Mouse (Mus musculus): ENCODE data around the gene Gtf2ird2. TPM values are rescaled to one million over a fixed set of nuclear protein-coding genes. Genes with fewer than 3 reads are reported as not detected.
A peak's percentile ranks its signal among the peaks of the same experiment; 100 is the strongest.

Gtf2ird2 gene
- total RNA-seq, 1 experiment from 2014 or later: 9.5 TPM

DNA sequence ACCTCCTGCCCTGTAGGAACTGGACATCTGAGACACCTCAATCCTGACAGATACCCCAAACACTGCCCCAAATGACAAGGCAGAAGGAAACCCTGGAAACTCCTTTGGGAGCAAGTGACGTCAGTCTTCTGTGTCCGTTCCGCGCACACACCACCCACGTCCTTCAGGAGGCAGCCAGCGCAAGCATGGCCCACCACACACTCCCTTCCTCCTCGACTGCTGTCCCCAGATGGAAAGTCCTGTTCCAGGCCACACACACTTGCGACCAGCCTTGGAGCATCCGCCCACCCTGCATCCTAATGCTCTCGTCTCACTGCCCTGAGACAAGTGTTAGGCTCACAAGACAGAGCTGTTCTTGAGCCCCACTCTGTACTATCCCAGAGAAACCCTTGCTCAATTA, 71.5 kb downstream of the Gtf2ird2 start:
- ATAC-seq (ENCODE audit: extremely low read depth, insufficient number of reproducible peaks, low FRiP score, poor library complexity, severe bottlenecking): no peak

DNA sequence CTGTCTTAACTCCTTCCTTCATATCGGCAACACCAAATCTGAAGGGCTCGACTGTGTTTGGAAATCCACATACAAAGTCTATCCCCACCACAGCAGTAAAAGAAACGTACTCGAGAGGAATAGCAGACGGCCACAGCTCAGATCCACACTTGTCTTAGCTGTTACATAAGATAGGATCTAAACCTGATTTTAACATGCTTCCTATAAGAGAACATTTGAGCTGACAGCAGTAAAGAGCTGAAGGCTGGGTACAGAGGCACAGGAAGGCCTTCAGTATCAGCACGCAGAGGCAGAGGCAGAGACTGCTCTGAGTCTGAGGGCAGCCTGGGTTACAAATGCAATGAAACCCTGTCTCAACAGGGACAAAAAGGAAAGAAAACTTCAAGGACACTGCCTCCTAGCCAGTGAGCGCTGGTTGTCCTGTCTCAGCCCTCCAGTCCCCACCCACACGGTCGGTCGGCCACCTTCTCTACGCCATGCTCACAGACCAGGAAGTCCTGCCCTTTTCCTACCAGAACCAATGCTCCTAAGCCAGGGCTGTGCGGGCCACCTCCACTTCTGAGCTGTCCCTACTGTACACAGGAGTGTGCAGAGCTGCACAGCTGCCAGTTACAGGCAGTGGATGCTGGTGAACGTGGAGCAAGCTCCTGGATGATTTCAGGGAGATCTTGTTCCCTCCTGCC, 73.7 kb downstream of the Gtf2ird2 start:
- no peak for ATAC-seq (ENCODE audit: extremely low read depth, insufficient number of reproducible peaks, low FRiP score, poor library complexity, severe bottlenecking)

DNA sequence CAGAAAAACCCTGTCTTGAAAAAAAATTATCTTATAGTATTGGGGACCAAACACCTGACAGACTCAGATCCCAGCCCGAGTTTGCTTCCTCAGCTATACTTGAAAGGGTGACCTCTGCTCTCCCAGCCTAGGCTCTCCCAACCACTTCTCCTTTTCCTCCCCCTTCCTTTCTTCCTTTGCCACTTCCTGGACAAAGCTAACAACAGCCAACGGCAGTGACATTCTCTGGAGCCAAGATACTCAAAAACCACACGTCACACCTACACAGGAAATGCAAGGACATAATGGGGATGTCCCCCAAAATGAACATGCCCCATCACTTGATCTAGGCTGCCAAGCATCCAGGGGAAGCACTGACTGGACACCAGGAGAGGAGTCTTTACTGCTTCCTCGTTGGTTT, 74.6 kb downstream of the Gtf2ird2 start:
- ATAC-seq (ENCODE audit: extremely low read depth, insufficient number of reproducible peaks, low FRiP score, poor library complexity, severe bottlenecking): no peak

DNA sequence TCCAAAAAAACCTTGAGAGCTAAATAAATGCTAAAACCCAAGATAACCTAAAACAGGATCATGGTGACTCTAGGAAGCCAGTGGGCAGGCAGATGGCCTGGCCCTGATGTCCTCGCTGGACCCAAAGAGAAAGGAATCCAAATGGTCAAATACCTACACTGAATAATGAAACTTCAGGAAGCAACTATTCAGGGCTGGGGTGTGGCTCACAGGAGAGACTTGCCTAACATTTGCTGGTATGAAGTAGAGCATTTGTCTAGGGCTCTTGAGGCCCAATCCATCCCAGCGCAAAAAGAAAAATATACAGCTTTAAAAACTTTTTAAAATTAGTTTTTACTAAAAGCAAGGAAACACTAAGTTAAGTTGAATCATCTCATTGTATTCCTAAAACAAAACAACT, 75.1 kb downstream of the Gtf2ird2 start:
- no peak for ATAC-seq (ENCODE audit: extremely low read depth, insufficient number of reproducible peaks, low FRiP score, poor library complexity, severe bottlenecking)

DNA sequence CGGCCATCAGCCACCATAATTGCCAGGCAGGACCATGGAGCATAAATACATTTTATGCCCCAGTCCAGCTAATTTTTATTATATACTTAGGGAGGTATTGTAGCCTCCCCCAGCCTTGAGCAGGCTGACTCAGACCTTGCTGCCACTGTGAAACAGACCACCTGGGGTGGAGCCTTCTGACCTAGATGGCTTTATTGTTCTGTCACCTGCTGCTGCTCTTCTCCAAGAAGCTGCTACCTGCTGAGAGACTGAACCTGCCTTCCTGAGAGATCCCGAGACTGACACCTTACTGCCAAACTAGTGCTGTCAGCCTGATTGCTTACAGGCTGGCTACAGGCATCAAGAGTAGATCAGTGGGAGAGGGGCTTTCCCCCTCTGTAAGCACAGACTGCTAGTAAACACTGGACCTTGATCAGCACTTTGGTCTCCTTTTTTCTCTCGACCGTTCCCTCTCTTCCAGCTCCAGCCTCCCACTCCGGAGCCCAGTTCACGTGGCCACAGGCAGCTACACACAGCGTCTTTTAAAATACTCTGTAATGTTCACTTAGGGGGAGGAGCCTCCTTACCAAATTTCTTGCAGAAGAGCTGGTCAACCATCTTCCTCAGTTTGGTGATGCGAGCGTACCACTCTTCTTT, 76.3 kb downstream of the Gtf2ird2 start:
- no peak for ATAC-seq (ENCODE audit: extremely low read depth, insufficient number of reproducible peaks, low FRiP score, poor library complexity, severe bottlenecking)

DNA sequence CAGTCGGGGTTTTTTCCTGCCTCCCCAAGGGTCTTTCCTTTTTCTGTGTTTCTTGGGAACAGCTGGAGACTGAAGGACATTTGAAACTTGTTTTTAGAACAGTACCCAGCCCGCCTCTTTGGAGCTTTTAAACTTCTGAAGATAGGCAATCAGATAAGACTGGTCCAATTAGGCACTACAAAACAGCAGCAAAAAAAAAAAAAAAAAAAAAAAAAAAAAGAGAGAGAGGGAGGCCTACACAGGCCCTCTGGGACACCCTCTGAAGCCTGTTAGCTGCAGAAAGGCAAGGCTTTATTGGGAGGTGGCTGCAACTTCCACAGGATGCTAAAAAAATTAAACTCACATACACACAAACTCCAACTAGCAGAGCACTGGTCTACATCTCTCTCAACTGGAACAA, 82.1 kb downstream of the Gtf2ird2 start:
- no peak for ATAC-seq (ENCODE audit: extremely low read depth, insufficient number of reproducible peaks, low FRiP score, poor library complexity, severe bottlenecking)

DNA sequence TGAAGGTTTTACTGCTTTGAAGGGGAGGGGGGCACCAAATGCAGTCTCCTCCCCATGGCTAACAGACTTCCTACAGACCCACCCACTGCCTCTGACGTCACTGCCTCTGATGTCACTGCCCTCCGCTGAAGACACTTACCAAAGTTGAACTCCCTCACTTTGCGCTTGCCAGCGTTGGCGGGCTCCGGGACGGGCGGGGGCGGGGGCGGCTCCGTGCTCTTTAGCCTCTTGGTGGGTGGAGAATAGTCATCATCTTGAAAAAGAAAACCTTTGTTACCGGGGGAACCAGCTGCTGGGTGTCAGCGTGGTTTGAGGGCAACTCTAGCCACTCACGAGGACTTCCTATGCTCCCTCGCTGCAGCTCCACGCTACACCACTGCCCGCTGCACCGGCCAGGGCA, 82.6 kb downstream of the Gtf2ird2 start:
- ATAC-seq (ENCODE audit: extremely low read depth, insufficient number of reproducible peaks, low FRiP score, poor library complexity, severe bottlenecking): peak; percentile 61

DNA sequence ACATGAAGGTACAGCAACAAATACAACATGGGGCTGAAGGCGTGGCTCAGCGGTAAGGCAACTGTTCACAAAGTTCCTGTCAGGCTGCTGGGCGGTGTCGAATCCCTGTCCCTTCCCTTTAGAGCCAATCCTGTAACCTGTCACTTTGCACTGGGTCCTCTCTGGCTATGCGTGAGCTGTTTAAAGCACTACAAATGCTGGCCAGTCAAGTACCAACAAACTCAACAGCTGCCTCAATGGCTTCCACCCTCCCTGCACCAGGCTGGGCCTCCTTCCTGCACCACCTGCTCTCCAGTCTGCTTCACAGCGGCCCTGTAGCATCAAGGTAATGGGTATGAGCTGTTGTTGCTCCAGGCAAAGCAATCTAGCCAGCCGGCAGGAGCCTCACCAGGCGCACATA, 84.9 kb downstream of the Gtf2ird2 start:
- no peak for ATAC-seq (ENCODE audit: extremely low read depth, insufficient number of reproducible peaks, low FRiP score, poor library complexity, severe bottlenecking)

DNA sequence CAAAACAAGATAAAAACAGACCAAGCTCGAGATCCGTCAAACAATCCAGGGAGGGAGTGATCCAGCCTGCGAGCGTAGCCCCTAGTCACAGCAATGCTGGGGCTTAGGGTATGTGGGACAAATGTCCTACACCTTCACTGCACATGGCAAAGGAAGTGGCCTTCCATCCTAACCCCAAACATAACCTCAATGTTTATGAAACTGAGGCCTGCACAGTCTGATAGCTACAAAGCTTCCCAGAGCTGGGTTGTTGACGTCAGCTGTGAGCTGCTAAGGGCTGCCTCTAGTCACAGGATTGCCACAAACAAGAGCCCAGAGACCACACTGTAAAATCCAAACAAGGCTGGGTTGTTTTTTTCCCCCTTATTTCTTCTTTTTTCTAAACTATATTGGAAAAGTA, 85.9 kb downstream of the Gtf2ird2 start:
- peak; percentile 37; the same call in 1 of the 2 replicates for ATAC-seq (ENCODE audit: extremely low read depth, insufficient number of reproducible peaks, low FRiP score, poor library complexity, severe bottlenecking)

DNA sequence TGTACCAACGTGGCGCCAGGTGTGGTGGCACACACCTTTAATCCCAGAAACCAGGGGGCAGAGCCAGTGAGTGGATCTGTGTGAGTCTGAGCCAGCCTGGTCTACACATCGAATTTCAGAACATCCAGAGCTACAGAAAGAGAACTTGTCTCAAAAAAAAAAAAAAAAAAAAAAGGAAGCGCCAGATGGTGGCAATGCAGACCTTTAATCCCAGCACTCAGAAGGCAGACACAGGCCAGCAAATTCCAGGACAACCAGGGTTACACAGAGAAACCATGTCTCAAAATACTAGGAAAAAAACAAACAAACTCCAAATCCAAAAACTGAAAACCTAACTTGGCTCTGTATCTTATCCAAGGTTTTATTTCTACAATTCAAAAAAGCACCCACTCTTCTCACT, 86.7 kb downstream of the Gtf2ird2 start:
- no peak for ATAC-seq (ENCODE audit: extremely low read depth, insufficient number of reproducible peaks, low FRiP score, poor library complexity, severe bottlenecking)

DNA sequence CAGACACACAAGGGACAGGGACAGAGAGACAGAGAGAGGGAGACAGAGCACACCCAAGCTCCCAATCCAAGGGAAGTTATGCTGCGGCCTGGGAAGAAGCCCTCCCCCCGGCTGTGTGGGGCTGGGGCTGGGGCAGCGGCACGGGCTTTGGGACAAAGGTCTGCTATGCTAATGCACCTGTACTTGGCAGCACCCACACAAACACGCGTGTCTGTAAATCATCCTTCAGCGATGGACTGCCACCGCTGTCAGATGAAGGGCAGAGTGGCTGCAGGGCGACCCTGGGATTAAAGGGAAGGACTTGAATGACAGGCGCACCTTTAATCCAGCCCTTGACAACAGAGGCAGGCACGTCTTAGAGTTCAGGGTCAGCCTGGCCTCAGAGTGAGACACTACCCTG, 87.6 kb downstream of the Gtf2ird2 start:
- no peak for ATAC-seq (ENCODE audit: extremely low read depth, insufficient number of reproducible peaks, low FRiP score, poor library complexity, severe bottlenecking)

DNA sequence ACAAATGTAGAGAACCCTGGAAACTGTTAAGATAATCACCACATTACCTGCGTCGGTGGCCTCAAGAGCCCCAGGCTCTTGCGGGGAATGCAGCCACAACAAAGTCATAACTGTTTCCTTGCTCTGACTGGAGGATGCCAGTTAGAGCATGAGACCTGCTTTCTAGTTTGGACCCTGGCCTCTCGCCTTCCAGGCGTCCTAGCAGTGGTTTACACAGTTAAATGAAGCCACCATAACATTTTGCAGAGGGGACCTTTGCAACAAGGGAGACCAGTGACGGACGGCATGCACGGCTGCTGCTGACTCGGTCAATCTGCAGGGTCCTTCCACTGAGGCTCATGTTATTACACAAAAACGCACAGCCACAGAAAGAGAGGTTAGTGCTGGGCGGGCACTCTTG, 88.9 kb downstream of the Gtf2ird2 start:
- no peak for ATAC-seq (ENCODE audit: extremely low read depth, insufficient number of reproducible peaks, low FRiP score, poor library complexity, severe bottlenecking)

DNA sequence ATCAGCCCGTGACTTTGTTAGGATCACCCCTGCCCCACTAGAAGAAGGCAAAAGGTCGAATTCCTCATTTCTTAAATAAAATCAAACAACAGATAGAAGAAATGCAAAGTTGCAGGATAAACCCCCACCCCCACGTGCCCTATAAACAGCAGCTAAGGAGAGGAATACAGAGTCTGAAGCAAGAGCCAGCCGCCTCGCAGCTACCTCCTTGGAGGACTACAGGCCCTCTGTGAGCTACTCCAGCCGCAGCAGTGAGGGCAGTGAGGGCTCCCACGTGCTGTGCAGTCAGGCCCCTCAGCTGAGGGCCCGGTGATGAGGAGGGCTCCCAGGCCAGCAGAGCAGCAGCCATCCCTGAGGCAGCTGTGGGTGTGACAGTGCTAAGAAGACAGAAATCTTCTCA, 89.9 kb downstream of the Gtf2ird2 start:
- no peak for ATAC-seq (ENCODE audit: extremely low read depth, insufficient number of reproducible peaks, low FRiP score, poor library complexity, severe bottlenecking)

Other genes starting within 250 kb of the Gtf2ird2 start
- gene Castor2, start 84.3 kb upstream of the Gtf2ird2 start, total RNA-seq (2017): 1.2 and 2.1 TPM in 2 replicates
- 4.2 and 7.8 TPM in 2 replicates for gene Rcc1l, start 7.2 kb upstream of the Gtf2ird2 start, total RNA-seq (2017)
- 432 and 448 TPM in 2 replicates for gene Ncf1, start 45.6 kb downstream of the Gtf2ird2 start, total RNA-seq (2017)
- gene Gtf2i, start 130.7 kb downstream of the Gtf2ird2 start, total RNA-seq (2017): 36.2 and 37.6 TPM in 2 replicates